Mouse (Mus musculus): Measurements from ENCODE around the gene Ccdc85c.

- TF ChIP-seq POLR2A (IDR thresholded peaks at IDR 0.05; ENCODE audit: low read depth, low read length) (no peak), CTCF (conservative IDR thresholded peaks at IDR 0.05 in 1 of 2, IDR thresholded peaks at IDR 0.05 in 1 of 2; ENCODE audit: low read depth in 2 of 2, low read length in 2 of 2) (no peak), NRF1 (IDR thresholded peaks at IDR 0.05; ENCODE audit: low read depth, low read length) (no peak), JUND (conservative IDR thresholded peaks at IDR 0.05; ENCODE audit: low read depth, low read length) (no peak), TCF12 (IDR thresholded peaks at IDR 0.05; ENCODE audit: low read depth, low read length) (no peak), MEF2A (IDR thresholded peaks at IDR 0.05; ENCODE audit: borderline replicate concordance, low read depth, low read length) (no peak), EP300 (IDR thresholded peaks at IDR 0.05; ENCODE audit: low read length) (no peak), ZKSCAN1 (IDR thresholded peaks at IDR 0.05; ENCODE audit: borderline replicate concordance, low read depth, low read length) (no peak)
Measured at GRCm38 (mm10) chr12:108216611-108217370, 58.4 kb downstream of the Ccdc85c start.

All from CH12.LX (cell line).